In the genomic region with DNA sequence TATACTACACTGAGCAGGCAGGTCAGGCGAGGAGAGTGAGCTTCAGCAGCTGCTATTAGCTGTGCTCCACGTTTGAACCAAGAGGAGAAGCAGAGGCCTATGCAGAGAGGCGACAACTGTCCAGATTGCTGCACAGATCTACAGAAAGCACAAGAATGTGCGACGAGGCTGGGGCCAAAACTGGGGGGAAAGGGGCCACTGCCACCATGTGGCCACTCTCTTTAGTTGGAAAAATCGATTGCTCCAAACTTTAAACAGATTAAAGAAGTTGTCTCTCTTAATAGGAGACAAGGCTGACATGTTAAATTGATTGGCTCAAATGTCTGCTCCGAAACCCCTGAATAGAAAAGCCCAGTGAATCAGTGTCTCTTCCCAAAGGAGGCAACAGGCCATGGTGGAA, we compare ENCODE assay signal across 23 mouse cellular contexts.
DNase-seq lines count a peak whose midpoint lies in the region; ATAC-seq and TF ChIP-seq lines count a peak whose summit lies in the region.
"Had no signal": no experiment of that assay in that cellular context is flagged by ENCODE, and none has a peak within 500 bp of the region (broad histone marks: within the 10 kb centered on the region; RNA-seq: fewer than 3 reads in every experiment).

No protein-coding gene starts in this region.

- no peaks in the 10 kb centered on the region for H3K9me3 ChIP-seq in hindbrain, postnatal 0 days (ENCODE audit: low read length)
- H3K9me3 ChIP-seq in hindbrain, embryonic 14.5 days (ENCODE audit: control insufficient read depth, low read length), result no peaks in the 10 kb centered on the region
- no peaks in the 10 kb centered on the region for H3K9me3 ChIP-seq in lung, embryonic 14.5 days (ENCODE audit: low read depth, low read length)
- no peaks in the 10 kb centered on the region for H3K9me3 ChIP-seq in stomach, postnatal 0 days (ENCODE audit: control insufficient read depth, low read length)
- H3K9me3 ChIP-seq: embryonic facial prominence, embryonic 12.5 days; heart, embryonic 12.5 days; hindbrain, embryonic 13.5 days; neural tube, embryonic 12.5 days had no signal

- DNase-seq in embryo, embryonic 10.5 days (ENCODE audit: low spot score), result peak; percentile 12
- no peak for DNase-seq in embryo, embryonic 9.5 days (ENCODE audit: extremely low spot score)
- DNase-seq in hindbrain, postnatal 0 days (ENCODE audit: low spot score), result no peak
- no peak for DNase-seq in hindbrain, embryonic 14.5 days (ENCODE audit: low spot score)
- peak; percentile 46 for DNase-seq in lung, embryonic 14.5 days
- DNase-seq in lung, postnatal 14 days, result no peak
- no peak for DNase-seq in stomach, postnatal 0 days (ENCODE audit: low spot score)
- DNase-seq in ovary, postnatal 10 days (ENCODE audit: low spot score), result no peak
- DNase-seq: adrenal gland, postnatal 36 days; cerebellum, adult 11-12 months; cerebellum, postnatal 25 days; heart, postnatal 14 days; kidney, adult 8-10 months; layer of hippocampus, postnatal 36 days; liver; right cerebral cortex, adult 18-20 months; thymus, postnatal 14 days had no signal

- H3K4me2 ChIP-seq in hindbrain, postnatal 0 days (ENCODE audit: low read depth, low read length), result no peak overlapping the region
- H3K4me2 ChIP-seq in hindbrain, embryonic 14.5 days (replicated peaks), result no peak overlapping the region
- H3K4me2 ChIP-seq in lung, embryonic 14.5 days, result no peak overlapping the region
- no peak overlapping the region for H3K4me2 ChIP-seq in stomach, postnatal 0 days (replicated peaks; ENCODE audit: low read depth)
- H3K4me2 ChIP-seq: embryonic facial prominence, embryonic 12.5 days; heart, embryonic 12.5 days; hindbrain, embryonic 13.5 days; midbrain, embryonic 11.5 days; neural tube, embryonic 12.5 days had no signal

- TF ChIP-seq EP300 in stomach, postnatal 0 days (optimal IDR thresholded peaks at IDR 0.05), result no peak

- H3K4me3 ChIP-seq in hindbrain, postnatal 0 days (ENCODE audit: low read length), result no peak overlapping the region
- no peak overlapping the region for H3K4me3 ChIP-seq in hindbrain, embryonic 14.5 days (replicated peaks; ENCODE audit: low read length)
- no peak overlapping the region for H3K4me3 ChIP-seq in lung, embryonic 14.5 days (ENCODE audit: low read depth, low read length)
- no peak overlapping the region for H3K4me3 ChIP-seq in stomach, postnatal 0 days (ENCODE audit: low read depth, low read length)
- H3K4me3 ChIP-seq: embryonic facial prominence, embryonic 12.5 days; heart, embryonic 12.5 days; hindbrain, embryonic 13.5 days; neural tube, embryonic 12.5 days had no signal

- ATAC-seq in hindbrain, postnatal 0 days, result no peak
- ATAC-seq in hindbrain, embryonic 14.5 days (ENCODE audit: low FRiP score), result no peak
- no peak for ATAC-seq in lung, embryonic 14.5 days (ENCODE audit: insufficient read depth)
- ATAC-seq in stomach, postnatal 0 days (ENCODE audit: low FRiP score, low TSS enrichment), result no peak

- H3K9ac ChIP-seq in hindbrain, postnatal 0 days (replicated peaks; ENCODE audit: low read length), result no peak overlapping the region
- H3K9ac ChIP-seq in hindbrain, embryonic 14.5 days, result no peak overlapping the region
- H3K9ac ChIP-seq in lung, embryonic 14.5 days, result no peak overlapping the region
- no peak overlapping the region for H3K9ac ChIP-seq in stomach, postnatal 0 days (ENCODE audit: low read length)
- H3K9ac ChIP-seq: embryonic facial prominence, embryonic 12.5 days; heart, embryonic 12.5 days; hindbrain, embryonic 13.5 days; neural tube, embryonic 12.5 days had no signal

- H3K36me3 ChIP-seq in hindbrain, postnatal 0 days (ENCODE audit: insufficient read depth, low read length), result no peaks in the 10 kb centered on the region
- no peaks in the 10 kb centered on the region for H3K36me3 ChIP-seq in hindbrain, embryonic 14.5 days (replicated peaks; ENCODE audit: control insufficient read depth, insufficient read depth)
- no peaks in the 10 kb centered on the region for H3K36me3 ChIP-seq in lung, embryonic 14.5 days (ENCODE audit: insufficient read depth)
- H3K36me3 ChIP-seq in stomach, postnatal 0 days (ENCODE audit: control insufficient read depth, insufficient read depth, low read length), result no peaks in the 10 kb centered on the region
- H3K36me3 ChIP-seq: embryonic facial prominence, embryonic 12.5 days; heart, embryonic 12.5 days; hindbrain, embryonic 13.5 days; neural tube, embryonic 12.5 days had no signal

- 53% methylated on average over 7 of the region's 7 CpGs for WGBS in hindbrain, postnatal 0 days
- 57% methylated on average over 7 of the region's 7 CpGs for whole genome bisulfite sequencing in hindbrain, embryonic 14.5 days
- WGBS in lung, embryonic 14.5 days, result 40% methylated on average over 7 of the region's 7 CpGs
- 50% methylated on average over 7 of the region's 7 CpGs for WGBS in stomach, postnatal 0 days

- H3K27me3 ChIP-seq in hindbrain, postnatal 0 days (ENCODE audit: insufficient read depth, low read length), result no peaks in the 10 kb centered on the region
- no peaks in the 10 kb centered on the region for H3K27me3 ChIP-seq in hindbrain, embryonic 14.5 days (ENCODE audit: control insufficient read depth, insufficient read depth, low read length)
- no peaks in the 10 kb centered on the region for H3K27me3 ChIP-seq in lung, embryonic 14.5 days (ENCODE audit: insufficient read depth, low read length)
- H3K27me3 ChIP-seq in stomach, postnatal 0 days (ENCODE audit: control insufficient read depth, insufficient read depth, low read length), result no peaks in the 10 kb centered on the region
- H3K27me3 ChIP-seq: embryonic facial prominence, embryonic 12.5 days; heart, embryonic 12.5 days; neural tube, embryonic 12.5 days had no signal

- no peak overlapping the region for H3K27ac ChIP-seq in hindbrain, postnatal 0 days
- H3K27ac ChIP-seq in hindbrain, embryonic 14.5 days, result no peak overlapping the region
- no peak overlapping the region for H3K27ac ChIP-seq in lung, embryonic 14.5 days (ENCODE audit: low read depth)
- no peak overlapping the region for H3K27ac ChIP-seq in stomach, postnatal 0 days (replicated peaks)
- H3K27ac ChIP-seq: embryonic facial prominence, embryonic 12.5 days; hindbrain, embryonic 13.5 days; macrophage; neural tube, embryonic 12.5 days had no signal

- H3K4me1 ChIP-seq in hindbrain, postnatal 0 days (ENCODE audit: insufficient read depth, low read length), result no peaks in the 10 kb centered on the region
- no peaks in the 10 kb centered on the region for H3K4me1 ChIP-seq in hindbrain, embryonic 14.5 days (replicated peaks; ENCODE audit: control insufficient read depth, insufficient read depth, low read length)
- H3K4me1 ChIP-seq in lung, embryonic 14.5 days (ENCODE audit: insufficient read depth), result no peaks in the 10 kb centered on the region
- no peaks in the 10 kb centered on the region for H3K4me1 ChIP-seq in stomach, postnatal 0 days (replicated peaks; ENCODE audit: control insufficient read depth, insufficient read depth)
- H3K4me1 ChIP-seq: heart, embryonic 12.5 days; hindbrain, embryonic 13.5 days; neural tube, embryonic 12.5 days had no signal

- TF ChIP-seq CTCF in hindbrain, postnatal 0 days (IDR thresholded peaks at IDR 0.05; ENCODE audit: low read depth), result peak; percentile 37; the same call in 1 of the 2 replicates
- peak; percentile 48 for TF ChIP-seq CTCF in lung, embryonic 14.5 days (IDR thresholded peaks at IDR 0.05; ENCODE audit: low read depth)
- peak; percentile 54 for TF ChIP-seq CTCF in stomach, postnatal 0 days (IDR thresholded peaks at IDR 0.05; ENCODE audit: low read depth)

Comparison
In these comparisons a context has a peak if more than half of its experiments do, and no peak if none do; other contexts are left out.
1. DNase-seq: peak in embryo, embryonic 10.5 days (single experiment) and lung, embryonic 14.5 days (single experiment); none in embryo, embryonic 9.5 days (single experiment), hindbrain, postnatal 0 days (single experiment), hindbrain, embryonic 14.5 days (single experiment), lung, postnatal 14 days (single experiment), stomach, postnatal 0 days (single experiment) and ovary, postnatal 10 days (single experiment).
2. Peak in every context shown above with its lines, with median percentiles within 50 percentile points of each other: CTCF ChIP-seq.